Mouse (Mus musculus): Measurements from ENCODE around the gene Iqgap1.

DNA sequence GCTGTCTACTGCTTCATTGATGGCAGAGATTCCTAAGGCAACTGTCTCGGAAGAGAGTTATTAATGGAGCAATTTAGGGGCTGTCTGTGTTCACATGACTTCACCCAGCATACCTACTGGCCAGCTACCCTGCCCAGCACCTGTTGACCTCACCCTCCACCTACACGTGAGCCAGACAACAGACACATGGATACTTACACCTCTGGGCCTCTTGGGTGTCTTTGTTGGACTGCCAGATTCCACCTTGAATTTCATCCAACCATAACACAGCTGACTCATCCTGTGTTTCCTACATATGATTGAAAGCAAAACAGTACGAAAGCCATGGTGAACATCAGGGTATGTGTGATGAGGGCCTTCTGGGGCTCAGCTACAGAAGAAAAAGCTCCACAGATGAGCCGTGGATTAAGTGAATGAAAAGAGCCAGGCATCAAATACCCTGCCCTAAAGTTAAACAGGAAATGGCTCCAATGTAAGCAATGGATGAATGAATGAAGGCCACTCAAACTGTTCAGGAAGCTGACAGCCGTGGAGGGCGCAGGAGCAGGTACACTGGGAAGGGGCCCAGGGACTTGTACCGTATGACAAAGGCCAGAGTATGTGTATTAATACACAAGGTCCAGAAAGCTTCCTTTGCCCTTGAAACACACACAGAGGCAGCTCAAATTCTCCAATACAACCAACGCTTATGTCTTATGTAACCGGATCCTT lies 81.7 kb downstream of the Iqgap1 start:
- TF ChIP-seq CTCF (IDR thresholded peaks at IDR 0.05; ENCODE audit: control insufficient read depth, insufficient read depth, insufficient replicate concordance, low read depth, low read length): no peak
- no peak for TF ChIP-seq POLR2A (IDR thresholded peaks at IDR 0.05; ENCODE audit: control insufficient read depth, low read depth, low read length)

All from testis, adult 2 months (tissue).